Mouse (Mus musculus): ENCODE measurements at regions not wholly inside any gene's neighbourhood (a gene's known extent, or its start where the extent isn't known, plus 50 kb on each side); places are given as distances from the start of the nearest gene placed in this dataset.

- no peak for DNase-seq (ENCODE audit: low read depth, low spot score)
- no peaks in the 10 kb centered on the region for H3K36me3 ChIP-seq (ENCODE audit: control insufficient read depth in 1 of 2, insufficient read depth in 2 of 2, low read length in 2 of 2)
- H3K27ac ChIP-seq (ENCODE audit: control insufficient read depth, low read depth, low read length) = no peak overlapping the region
- no peak overlapping the region for H3K9ac ChIP-seq (ENCODE audit: control insufficient read depth, low read depth, low read length, poor library complexity, severe bottlenecking)
- H3K27me3 ChIP-seq (ENCODE audit: control insufficient read depth in 1 of 2, insufficient read depth in 2 of 2, low read length in 2 of 2) = no peaks in the 10 kb centered on the region
- H3K79me2 ChIP-seq (ENCODE audit: control insufficient read depth, insufficient read depth, low read length, poor library complexity) = no peaks in the 10 kb centered on the region
- no peaks in the 10 kb centered on the region for H3K9me3 ChIP-seq (replicated peaks; ENCODE audit: insufficient read depth, low read length)
- no peaks in the 10 kb centered on the region for H3K4me1 ChIP-seq (ENCODE audit: control insufficient read depth in 1 of 2, insufficient read depth in 2 of 2, low read length in 2 of 2)
- H3K4me3 ChIP-seq (ENCODE audit: control insufficient read depth in 1 of 2, insufficient read depth in 1 of 2, low read depth in 2 of 2, low read length in 2 of 2) = no peak overlapping the region
- TF ChIP-seq BHLHE40 (IDR thresholded peaks at IDR 0.05; ENCODE audit: borderline replicate concordance, low read depth, low read length) = no peak
- TF ChIP-seq MAFK (IDR thresholded peaks at IDR 0.05; ENCODE audit: borderline replicate concordance, low read depth, low read length) = peak; percentile 63; the same call in 1 of the 2 replicates
Observed at GRCm38 (mm10) chr11:91524019-91524418, 53.3 kb downstream of the Kif2b start.

GRCm38 (mm10) chr11:91479236-91479635 lies 98.1 kb downstream of the Kif2b start:
- H3K36me3 ChIP-seq (ENCODE audit: control insufficient read depth in 1 of 2, insufficient read depth in 2 of 2, low read length in 2 of 2) = no peaks in the 10 kb centered on the region
- no peaks in the 10 kb centered on the region for H3K79me2 ChIP-seq (ENCODE audit: control insufficient read depth, insufficient read depth, low read length, poor library complexity)
- H3K4me1 ChIP-seq (ENCODE audit: control insufficient read depth in 1 of 2, insufficient read depth in 2 of 2, low read length in 2 of 2) = no peaks in the 10 kb centered on the region
- TF ChIP-seq CHD1 (IDR thresholded peaks at IDR 0.05; ENCODE audit: low read depth, low read length) (no peak), POLR2AphosphoS5 (IDR thresholded peaks at IDR 0.05; ENCODE audit: borderline replicate concordance, low read depth, low read length) (no peak), CTCF (IDR thresholded peaks at IDR 0.05 in 2 of 3, conservative IDR thresholded peaks at IDR 0.05 in 1 of 3; ENCODE audit: control insufficient read depth in 1 of 3, insufficient read depth in 1 of 3, low read depth in 2 of 3, low read length in 3 of 3, poor library complexity in 1 of 3, severe bottlenecking in 1 of 3) (no peak), POLR2AphosphoS2 (IDR thresholded peaks at IDR 0.05; ENCODE audit: low read length) (no peak), USF2 (IDR thresholded peaks at IDR 0.05; ENCODE audit: borderline replicate concordance in 1 of 2, insufficient read depth in 1 of 2, low read depth in 1 of 2, low read length in 2 of 2) (no peak), E2F4 (IDR thresholded peaks at IDR 0.05; ENCODE audit: borderline replicate concordance, low read depth, low read length) (no peak), HCFC1 (IDR thresholded peaks at IDR 0.05; ENCODE audit: low read depth, low read length) (no peak), POLR2A (IDR thresholded peaks at IDR 0.05; ENCODE audit: control insufficient read depth in 1 of 2, insufficient read depth in 1 of 2, low read depth in 1 of 2, low read length in 2 of 2, poor library complexity in 1 of 2) (no peak), EP300 (IDR thresholded peaks at IDR 0.05; ENCODE audit: low read depth in 1 of 2, low read length in 2 of 2) (no peak), RAD21 (IDR thresholded peaks at IDR 0.05; ENCODE audit: low read depth, low read length) (no peak), ZNF384 (IDR thresholded peaks at IDR 0.05; ENCODE audit: low read depth, low read length) (no peak), MAX (IDR thresholded peaks at IDR 0.05; ENCODE audit: low read length) (no peak), ETS1 (IDR thresholded peaks at IDR 0.05; ENCODE audit: low read depth, low read length) (no peak), ZC3H11A (IDR thresholded peaks at IDR 0.05; ENCODE audit: low read depth, low read length) (no peak), JUND (IDR thresholded peaks at IDR 0.05; ENCODE audit: low read depth, low read length) (no peak), GATA1 (IDR thresholded peaks at IDR 0.05; ENCODE audit: low read depth, low read length) (no peak)
- no peak for DNase-seq (ENCODE audit: low read depth, low spot score)
- no peak overlapping the region for H3K27ac ChIP-seq (ENCODE audit: control insufficient read depth, low read depth, low read length)
- H3K9ac ChIP-seq (ENCODE audit: control insufficient read depth, low read depth, low read length, poor library complexity, severe bottlenecking) = no peak overlapping the region
- no peak overlapping the region for H3K4me3 ChIP-seq (ENCODE audit: control insufficient read depth in 1 of 2, insufficient read depth in 1 of 2, low read depth in 2 of 2, low read length in 2 of 2)
- H3K27me3 ChIP-seq (ENCODE audit: control insufficient read depth in 1 of 2, insufficient read depth in 2 of 2, low read length in 2 of 2) = no peaks in the 10 kb centered on the region
- H3K9me3 ChIP-seq (replicated peaks; ENCODE audit: insufficient read depth, low read length) = no peaks in the 10 kb centered on the region
